Mouse (Mus musculus) C2C12 (cell line): Measurements from ENCODE around the gene Rfx1. TPM values are rescaled to one million over a fixed set of nuclear protein-coding genes. Genes with fewer than 3 reads are reported as not detected.
A peak's percentile ranks its signal among the peaks of the same experiment; 100 is the strongest.

ENCODE experiments used
- H3K27me3 ChIP-seq: one replicate; pipeline ENCODE4 v1.6.1; 2011; ENCODE audit not compliant: control insufficient read depth, insufficient read depth, insufficient read length
- H3K36me3 ChIP-seq: one replicate; pipeline ENCODE4 v1.6.1; 2011; ENCODE audit not compliant: control insufficient read depth, insufficient read depth
- H3K4me3 ChIP-seq: one replicate; pipeline ENCODE4 v1.5.1; 2011; ENCODE audit warnings: mild to moderate bottlenecking, control low read depth; ENCODE audit not compliant: poor library complexity, insufficient read depth, severe bottlenecking
- H3K79me2 ChIP-seq: one replicate; pipeline ENCODE4 v1.6.1; 2011; ENCODE audit not compliant: control insufficient read depth, insufficient read depth
- H3K79me3 ChIP-seq: one replicate; pipeline ENCODE4 v1.6.1; 2011; ENCODE audit warnings: low read depth, control low read depth
- H3ac ChIP-seq: one replicate; pipeline ENCODE3; 2011; ENCODE audit warnings: low read depth; ENCODE audit not compliant: control insufficient read depth, insufficient read length
- CEBPB ChIP-seq: IDR thresholded peaks from one replicate; pipeline ENCODE4 v1.6.1; 2011; ENCODE audit warnings: low read depth, mild to moderate bottlenecking, control low read depth, moderate library complexity
- CTCF ChIP-seq: IDR thresholded peaks from one replicate; pipeline ENCODE4 v1.5.1; 2011; ENCODE audit not compliant: control insufficient read depth, insufficient read depth, insufficient read length
- FOSL1 ChIP-seq: IDR thresholded peaks from one replicate; pipeline ENCODE4 v1.8.0; 2011; ENCODE audit warnings: mild to moderate bottlenecking, low read length; ENCODE audit not compliant: poor library complexity, insufficient read depth, severe bottlenecking
- MAX ChIP-seq: IDR thresholded peaks from one replicate; pipeline ENCODE4 v1.6.1; 2011; ENCODE audit warnings: mild to moderate bottlenecking, control low read depth
- MYOD1 ChIP-seq: IDR thresholded peaks from one replicate; pipeline ENCODE4 v1.6.1; 2011; ENCODE audit warnings: low read depth; ENCODE audit not compliant: control insufficient read depth, insufficient read length
- MYOG ChIP-seq: IDR thresholded peaks from one replicate; pipeline ENCODE4 v1.6.1; 2011; ENCODE audit not compliant: control insufficient read depth, insufficient read length; ENCODE audit errors: extremely low read depth
- USF1 ChIP-seq: IDR thresholded peaks from one replicate; pipeline ENCODE4 v1.6.1; 2011; ENCODE audit warnings: low read depth, mild to moderate bottlenecking, control low read depth, moderate library complexity
- polyA plus RNA-seq: library from polyadenylated mRNA; unstranded; fragments of >200 nt; fragmentation: generic; extraction: Trizol; gene quantifications from one replicate; pipeline ENCODE4 v1.2.1, GENCODE M21; 2012; ENCODE audit warnings: missing spikeins

Gene Rfx1
- polyA plus RNA-seq, 1 experiment: 9.8 TPM

DNA sequence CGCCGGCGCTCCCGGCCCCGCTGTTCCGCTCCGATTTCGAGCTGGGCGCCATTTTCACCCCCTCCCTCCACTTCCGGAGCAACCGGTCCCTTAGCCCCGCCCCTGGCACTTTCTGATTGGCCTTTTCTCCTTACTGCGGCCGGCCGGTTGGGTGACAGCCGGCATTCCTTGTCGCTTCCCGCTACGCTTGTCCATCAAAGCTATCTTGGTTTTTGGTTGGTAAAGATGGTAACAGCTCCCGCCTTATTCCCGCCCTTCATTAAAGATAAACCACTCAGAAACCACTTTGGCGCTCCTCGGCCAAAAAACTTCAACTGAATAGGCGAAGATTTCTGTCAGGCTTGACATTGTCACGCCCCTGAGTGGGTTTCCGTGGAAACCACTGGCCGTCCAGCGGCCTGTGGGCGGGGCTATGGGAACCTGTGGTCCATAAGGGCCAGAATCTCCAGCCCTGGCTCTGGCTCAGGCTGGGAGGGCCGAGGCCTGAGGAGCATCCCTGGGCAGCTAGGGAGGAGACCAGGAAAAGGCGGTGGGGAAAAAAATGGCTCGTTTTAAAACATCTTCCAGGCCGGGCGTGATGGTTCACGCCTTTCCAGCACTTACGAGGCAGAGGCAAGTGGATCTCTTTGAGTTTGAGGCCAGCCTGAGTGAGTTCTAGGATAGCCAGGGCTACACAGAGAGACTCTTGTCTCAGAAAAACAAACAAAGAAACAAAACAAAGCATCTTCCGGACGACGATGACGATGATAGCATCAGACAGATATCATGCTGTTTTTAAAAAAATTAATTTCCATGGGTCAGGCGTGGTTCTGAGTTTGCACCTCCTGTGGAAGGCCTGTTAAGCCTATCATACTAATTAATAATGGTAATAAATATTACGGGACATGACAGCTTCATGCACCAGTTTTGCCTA, 38.3 kb downstream of the Rfx1 start, which contains the start of gene Dcaf15:
Gene Dcaf15, minus strand, starts transcription at position 72 of the 913 bp plus-strand sequence.
- no peak for TF ChIP-seq MYOD1
- no peak for TF ChIP-seq FOSL1
- no peak for TF ChIP-seq USF1
- Histone ChIP-seq H3K4me3 (peak within 1 kb of the TSS; percentile 49), H3K79me2 (peaks cover 35% of the 10 kb centered on the region), H3ac (peak within 1 kb of the TSS; percentile 96), H3K79me3 (peaks cover 16% of the 10 kb centered on the region), H3K27me3 (no peaks in the 10 kb centered on the region), H3K36me3 (peaks cover 14% of the 10 kb centered on the region)

DNA sequence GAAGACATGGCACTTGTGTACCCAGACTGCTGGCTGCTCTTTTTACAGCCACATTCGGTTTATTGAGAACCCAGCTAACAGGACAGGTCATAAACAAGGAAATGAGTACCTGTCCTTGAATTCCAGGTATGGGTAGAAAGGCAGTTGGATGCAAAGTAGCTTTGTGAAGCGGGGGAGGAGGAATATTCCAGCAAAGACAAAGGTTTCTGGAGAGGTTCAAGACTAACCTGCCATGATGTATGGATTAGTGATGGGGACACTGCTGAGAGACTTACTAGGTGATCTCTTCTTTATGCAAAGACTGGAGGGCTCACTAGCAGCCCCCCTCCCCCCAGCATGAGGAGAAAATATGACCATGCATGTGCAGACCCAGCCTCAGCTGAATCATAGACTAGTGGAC, 39.0 kb downstream of the Rfx1 start:
- Histone ChIP-seq H3K27me3 (no peaks in the 10 kb centered on the region), H3ac (no peak overlapping the region), H3K4me3 (no peak overlapping the region), H3K36me3 (peaks cover 13% of the 10 kb centered on the region), H3K79me2 (peaks cover 31% of the 10 kb centered on the region), H3K79me3 (peaks cover 13% of the 10 kb centered on the region)
- TF ChIP-seq MYOD1: no peak
- TF ChIP-seq USF1: no peak
- no peak for TF ChIP-seq MYOG
- no peak for TF ChIP-seq CTCF
- no peak for TF ChIP-seq MAX

- peaks cover 9% of the 10 kb centered on the region for H3K36me3 ChIP-seq
- peaks cover 13% of the 10 kb centered on the region for H3K79me3 ChIP-seq
- no peak for TF ChIP-seq USF1
- no peak for TF ChIP-seq MYOG
- no peak for TF ChIP-seq CTCF
- no peak for TF ChIP-seq MAX
- no peak for TF ChIP-seq CEBPB
- TF ChIP-seq FOSL1: no peak
- TF ChIP-seq MYOD1: no peak
- no peaks in the 10 kb centered on the region for H3K27me3 ChIP-seq
- peaks cover 29% of the 10 kb centered on the region for H3K79me2 ChIP-seq
- no peak overlapping the region for H3ac ChIP-seq
- H3K4me3 ChIP-seq: no peak overlapping the region
These were observed 39.8 kb downstream of the Rfx1 start for GRCm38 (mm10) chr8:84106216-84107040.

DNA sequence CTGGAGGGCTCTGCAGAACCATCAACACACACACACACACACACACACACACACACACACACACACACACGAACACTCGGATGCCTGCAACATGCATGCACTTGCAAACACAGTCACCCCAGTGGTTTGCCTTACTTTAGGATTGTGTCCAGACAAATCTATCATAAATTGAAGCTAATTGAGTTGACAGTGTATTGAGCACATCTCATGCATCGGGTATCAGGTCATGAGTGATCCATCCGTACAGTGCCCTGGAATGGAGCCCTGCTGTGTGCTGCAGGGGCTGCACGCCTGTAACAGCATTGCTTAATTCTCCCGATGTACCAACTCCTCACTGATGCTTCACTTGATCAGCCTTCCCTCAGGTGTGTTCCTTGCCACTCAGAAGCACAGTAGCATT, 49.0 kb downstream of the Rfx1 start:
- no peaks in the 10 kb centered on the region for H3K79me3 ChIP-seq
- no peaks in the 10 kb centered on the region for H3K79me2 ChIP-seq
- H3K4me3 ChIP-seq: no peak overlapping the region
- TF ChIP-seq CEBPB (no peak), MAX (no peak), USF1 (no peak), CTCF (no peak), FOSL1 (no peak), MYOG (no peak), MYOD1 (no peak)
- H3K36me3 ChIP-seq: no peaks in the 10 kb centered on the region
- H3ac ChIP-seq: no peak overlapping the region
- no peaks in the 10 kb centered on the region for H3K27me3 ChIP-seq

- Histone ChIP-seq H3K27me3 (no peaks in the 10 kb centered on the region), H3ac (no peak overlapping the region), H3K79me3 (no peaks in the 10 kb centered on the region), H3K79me2 (no peaks in the 10 kb centered on the region), H3K36me3 (no peaks in the 10 kb centered on the region), H3K4me3 (no peak overlapping the region)
- TF ChIP-seq MYOG: no peak
- TF ChIP-seq MYOD1: no peak
- TF ChIP-seq MAX: no peak
These were observed 55.5 kb downstream of the Rfx1 start for GRCm38 (mm10) chr8:84122151-84122550.

GRCm38 (mm10) chr8:84125656-84126055, 59.0 kb downstream of the Rfx1 start, which contains the start of gene Podnl1:
Gene Podnl1, plus strand, starts transcription at chr8:84125989.
- H3K27me3 ChIP-seq: no peaks in the 10 kb centered on the region
- H3K4me3 ChIP-seq: no peak within 1 kb of the TSS
- H3ac ChIP-seq: peak within 1 kb of the TSS; percentile 68
- no peak for TF ChIP-seq CTCF
- TF ChIP-seq MAX: peak; percentile 15
- H3K36me3 ChIP-seq: peaks cover 1% of the 10 kb centered on the region
- H3K79me3 ChIP-seq: no peaks in the 10 kb centered on the region
- H3K79me2 ChIP-seq: no peaks in the 10 kb centered on the region
